Mouse (Mus musculus) testis, adult 2 months (tissue): ENCODE measurements around the gene Prkci.

Experiments used
- CTCF ChIP-seq: fragments of 200-500 bp; IDR thresholded peaks from 2 replicates; pipeline ENCODE4 v1.5.1; 2012; ENCODE audit warnings: low read depth, mild to moderate bottlenecking, inconsistent platforms, low read length, moderate library complexity; ENCODE audit not compliant: control insufficient read depth, insufficient read depth, insufficient replicate concordance
- POLR2A ChIP-seq: fragments of 200-500 bp; IDR thresholded peaks from 2 replicates; pipeline ENCODE4 v1.6.1; 2012; ENCODE audit warnings: low read depth, mild to moderate bottlenecking, inconsistent platforms, low read length, moderate library complexity; ENCODE audit not compliant: control insufficient read depth

DNA sequence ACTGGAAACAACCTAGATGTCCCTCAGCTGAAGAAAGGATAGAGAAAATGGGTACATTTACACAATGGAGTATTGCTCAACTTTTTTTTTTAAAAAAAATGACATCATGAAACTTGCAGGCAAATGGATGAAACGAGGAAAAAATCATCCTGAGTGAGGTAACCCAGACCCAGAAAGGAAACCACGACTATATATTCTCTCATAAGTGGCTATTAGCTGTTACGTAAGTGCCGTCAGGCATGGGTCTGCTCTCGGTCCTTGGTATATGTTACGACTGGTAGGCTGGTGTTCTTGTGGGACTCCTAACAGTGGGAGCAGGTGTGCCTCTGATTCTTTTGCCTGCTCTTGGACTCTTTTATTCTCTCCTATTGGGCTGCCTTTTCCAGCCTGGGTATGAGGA is 39.2 kb upstream of the Prkci start:
- TF ChIP-seq CTCF: no peak
- no peak for TF ChIP-seq POLR2A
